Mouse (Mus musculus) midbrain, embryonic 15.5 days (tissue): Measurements from ENCODE around the gene Nr1h3. TPM values are rescaled to one million over a fixed set of nuclear protein-coding genes. Genes with fewer than 3 reads are reported as not detected.

Source experiments
- ATAC-seq: fragments of 200-750 bp; cut with Nextera tagmentation; replicated peaks from 2 replicates; pipeline ENCODE4 v1.8.0; 2017; ENCODE audit warnings: moderate TSS enrichment
- H3K27ac ChIP-seq: fragments of 300-500 bp; sonication (generic); 2 replicates; pipeline ENCODE4 v1.5.1; 2015; ENCODE audit warnings: mild to moderate bottlenecking, inconsistent platforms
- H3K27me3 ChIP-seq: fragments of 300-500 bp; sonication (generic); replicated peaks from 2 replicates; pipeline ENCODE4 v1.6.1; 2015; ENCODE audit warnings: inconsistent platforms
- H3K36me3 ChIP-seq: fragments of 300-500 bp; sonication (generic); replicated peaks from 2 replicates; pipeline ENCODE4 v1.6.1; 2015; ENCODE audit warnings: inconsistent platforms
- H3K4me1 ChIP-seq: fragments of 300-500 bp; sonication (generic); 2 replicates; pipeline ENCODE4 v1.6.1; 2015; ENCODE audit warnings: inconsistent platforms
- H3K4me2 ChIP-seq: fragments of 300-500 bp; sonication (generic); 2 replicates; pipeline ENCODE4 v1.6.1; 2015; ENCODE audit warnings: inconsistent platforms, mild to moderate bottlenecking, moderate library complexity
- H3K4me3 ChIP-seq: fragments of 300-500 bp; sonication (generic); 2 replicates; pipeline ENCODE4 v1.5.1; 2015; ENCODE audit warnings: mild to moderate bottlenecking, inconsistent platforms
- H3K9ac ChIP-seq: fragments of 300-500 bp; sonication (generic); 2 replicates; pipeline ENCODE4 v1.6.1; 2015; ENCODE audit warnings: mild to moderate bottlenecking, inconsistent platforms
- H3K9me3 ChIP-seq: fragments of 300-500 bp; sonication (generic); 2 replicates; pipeline ENCODE4 v1.6.1; 2016; ENCODE audit warnings: inconsistent platforms
- WGBS: fragments of 180-500 bp; shearing (Covaris S2); methylation state at CpG from one replicate; pipeline ENCODE4 v1.1.7; 2015; ENCODE audit warnings: mixed read lengths; 5-methylcytosine and 5-hydroxymethylcytosine counted together
- polyA plus RNA-seq: library from polyadenylated mRNA; unstranded; fragments of >200 nt; fragmentation: Nextera tagmentation; extraction: Ambion mirVana; gene quantifications from 2 replicates; pipeline ENCODE4 v1.2.1, GENCODE M21; 2015

Gene Nr1h3
- polyA plus RNA-seq, 1 experiment from 2014 or later = 2.7 TPM

GRCm38 (mm10) chr2:91182405-91183147, 20.1 kb downstream of the Nr1h3 start:
- peak; percentile 98 for ATAC-seq
- peak overlapping the region; percentile 85 for H3K9ac ChIP-seq
- no peaks in the 10 kb centered on the region for H3K27me3 ChIP-seq
- H3K4me3 ChIP-seq = peak overlapping the region; percentile 65
- WGBS = under 1% methylated on average over 78 of the region's 81 CpGs
- H3K4me2 ChIP-seq = peak overlapping the region; percentile 83
- H3K27ac ChIP-seq = peak overlapping the region; percentile 94
- H3K4me1 ChIP-seq = peaks cover 31% of the 10 kb centered on the region
- H3K36me3 ChIP-seq = peaks cover 9% of the 10 kb centered on the region; the same call in 1 of the 2 replicates
- H3K9me3 ChIP-seq = no peaks in the 10 kb centered on the region

- Histone ChIP-seq H3K27me3 (no peaks in the 10 kb centered on the region), H3K4me1 (peaks cover 31% of the 10 kb centered on the region), H3K27ac (peak overlapping the region; percentile 94), H3K36me3 (peaks cover 11% of the 10 kb centered on the region), H3K4me3 (peak overlapping the region; percentile 65), H3K9ac (peak overlapping the region; percentile 85), H3K9me3 (no peaks in the 10 kb centered on the region), H3K4me2 (peak overlapping the region; percentile 83)
- 6% methylated on average over 8 of the region's 8 CpGs for WGBS
- 0 out of 2 replicates have a peak, but pooled peaks have one; percentile 2 for ATAC-seq
Observed at GRCm38 (mm10) chr2:91182016-91182404, 20.6 kb downstream of the Nr1h3 start.

GRCm38 (mm10) chr2:91180706-91181105, 21.9 kb downstream of the Nr1h3 start:
- Histone ChIP-seq H3K9me3 (no peaks in the 10 kb centered on the region), H3K27ac (no peak overlapping the region), H3K27me3 (no peaks in the 10 kb centered on the region), H3K4me1 (peaks cover 31% of the 10 kb centered on the region), H3K4me2 (peak overlapping the region; percentile 83), H3K9ac (peak overlapping the region; percentile 85), H3K36me3 (peaks cover 24% of the 10 kb centered on the region), H3K4me3 (0 out of 2 replicates have a peak overlapping the region, but pooled peaks have one; percentile 65)
- ATAC-seq = no peak
- 67% methylated on average over 5 of the region's 5 CpGs for WGBS

- H3K4me2 ChIP-seq = no peak overlapping the region
- H3K4me3 ChIP-seq = no peak overlapping the region
- peaks cover 29% of the 10 kb centered on the region for H3K36me3 ChIP-seq
- 47% methylated on average over 4 of the region's 4 CpGs for WGBS
- no peaks in the 10 kb centered on the region for H3K27me3 ChIP-seq
- no peaks in the 10 kb centered on the region for H3K9me3 ChIP-seq
- H3K9ac ChIP-seq = no peak overlapping the region; the same call in 1 of the 2 replicates
- peaks cover 31% of the 10 kb centered on the region for H3K4me1 ChIP-seq
- no peak for ATAC-seq
- H3K27ac ChIP-seq = no peak overlapping the region
Observed at GRCm38 (mm10) chr2:91179825-91180224, 22.8 kb downstream of the Nr1h3 start.

GRCm38 (mm10) chr2:91176234-91176633, 26.4 kb downstream of the Nr1h3 start:
- Histone ChIP-seq H3K9me3 (no peaks in the 10 kb centered on the region), H3K4me2 (no peak overlapping the region), H3K4me3 (no peak overlapping the region), H3K9ac (no peak overlapping the region), H3K4me1 (peaks cover 14% of the 10 kb centered on the region), H3K27ac (no peak overlapping the region), H3K27me3 (no peaks in the 10 kb centered on the region), H3K36me3 (peaks cover 56% of the 10 kb centered on the region)
- WGBS = 78% methylated on average over 6 of the region's 6 CpGs
- ATAC-seq = no peak

GRCm38 (mm10) chr2:91175490-91175889, 27.1 kb downstream of the Nr1h3 start:
- Histone ChIP-seq H3K9ac (no peak overlapping the region), H3K9me3 (no peaks in the 10 kb centered on the region), H3K36me3 (peaks cover 59% of the 10 kb centered on the region), H3K4me3 (no peak overlapping the region), H3K27ac (no peak overlapping the region), H3K4me1 (peaks cover 7% of the 10 kb centered on the region), H3K27me3 (no peaks in the 10 kb centered on the region), H3K4me2 (no peak overlapping the region)
- ATAC-seq = no peak
- 90% methylated on average over 4 of the region's 4 CpGs for WGBS

- Histone ChIP-seq H3K27me3 (no peaks in the 10 kb centered on the region), H3K9ac (no peak overlapping the region), H3K9me3 (no peaks in the 10 kb centered on the region), H3K36me3 (peaks cover 69% of the 10 kb centered on the region), H3K4me1 (no peaks in the 10 kb centered on the region), H3K4me3 (no peak overlapping the region), H3K4me2 (no peak overlapping the region), H3K27ac (no peak overlapping the region)
- 92% methylated on average over 25 of the region's 25 CpGs for WGBS
- no peak for ATAC-seq
Observed at GRCm38 (mm10) chr2:91169587-91170322, 32.9 kb downstream of the Nr1h3 start.

GRCm38 (mm10) chr2:91167629-91168028, 35.0 kb downstream of the Nr1h3 start:
- Histone ChIP-seq H3K4me2 (no peak overlapping the region), H3K27me3 (no peaks in the 10 kb centered on the region), H3K36me3 (peaks cover 73% of the 10 kb centered on the region), H3K9me3 (no peaks in the 10 kb centered on the region), H3K4me1 (no peaks in the 10 kb centered on the region), H3K4me3 (no peak overlapping the region), H3K9ac (no peak overlapping the region), H3K27ac (no peak overlapping the region)
- ATAC-seq = no peak
- 92% methylated on average over 4 of the region's 4 CpGs for WGBS

GRCm38 (mm10) chr2:91164991-91165390, 37.6 kb downstream of the Nr1h3 start:
- H3K9me3 ChIP-seq = no peaks in the 10 kb centered on the region
- no peaks in the 10 kb centered on the region for H3K4me1 ChIP-seq
- H3K4me3 ChIP-seq = no peak overlapping the region
- peaks cover 81% of the 10 kb centered on the region for H3K36me3 ChIP-seq
- 95% methylated on average over 6 of the region's 6 CpGs for WGBS
- H3K27ac ChIP-seq = no peak overlapping the region
- no peak overlapping the region for H3K9ac ChIP-seq
- H3K4me2 ChIP-seq = no peak overlapping the region
- no peaks in the 10 kb centered on the region for H3K27me3 ChIP-seq
- ATAC-seq = no peak

GRCm38 (mm10) chr2:91163532-91163931, 39.1 kb downstream of the Nr1h3 start:
- no peak overlapping the region for H3K9ac ChIP-seq
- H3K27ac ChIP-seq = no peak overlapping the region
- H3K27me3 ChIP-seq = no peaks in the 10 kb centered on the region
- H3K36me3 ChIP-seq = peaks cover 82% of the 10 kb centered on the region
- H3K4me2 ChIP-seq = no peak overlapping the region
- 92% methylated on average over 5 of the region's 5 CpGs for WGBS
- no peak for ATAC-seq
- H3K4me3 ChIP-seq = no peak overlapping the region
- no peaks in the 10 kb centered on the region for H3K9me3 ChIP-seq
- H3K4me1 ChIP-seq = no peaks in the 10 kb centered on the region

GRCm38 (mm10) chr2:91162952-91163351, 39.7 kb downstream of the Nr1h3 start:
- Histone ChIP-seq H3K9me3 (no peaks in the 10 kb centered on the region), H3K27me3 (no peaks in the 10 kb centered on the region), H3K4me1 (no peaks in the 10 kb centered on the region), H3K4me3 (no peak overlapping the region), H3K4me2 (no peak overlapping the region), H3K36me3 (peaks cover 83% of the 10 kb centered on the region), H3K27ac (no peak overlapping the region), H3K9ac (no peak overlapping the region)
- no peak for ATAC-seq
- 94% methylated on average over 4 of the region's 4 CpGs for WGBS

GRCm38 (mm10) chr2:91160591-91160990, 42.0 kb downstream of the Nr1h3 start:
- ATAC-seq = no peak
- H3K36me3 ChIP-seq = peaks cover 85% of the 10 kb centered on the region
- 93% methylated on average over 6 of the region's 6 CpGs for WGBS
- H3K9me3 ChIP-seq = no peaks in the 10 kb centered on the region
- H3K9ac ChIP-seq = no peak overlapping the region
- H3K4me3 ChIP-seq = no peak overlapping the region
- H3K4me1 ChIP-seq = no peaks in the 10 kb centered on the region
- no peak overlapping the region for H3K27ac ChIP-seq
- no peaks in the 10 kb centered on the region for H3K27me3 ChIP-seq
- no peak overlapping the region for H3K4me2 ChIP-seq
